Mouse (Mus musculus) gastrocnemius, adult 2 months (tissue): ENCODE data around the gene Zscan10. TPM values are rescaled to one million over a fixed set of nuclear protein-coding genes. Genes with fewer than 3 reads are reported as not detected.

Source experiments
- DNase-seq: peaks from one replicate; pipeline ENCODE4 v3.0.0; 2022
- H3K27ac ChIP-seq: fragments of 200-600 bp; 2 replicates; pipeline ENCODE4 v1.8.1; 2022; ENCODE audit warnings: mild to moderate bottlenecking
- H3K4me3 ChIP-seq: fragments of 200-600 bp; 2 replicates; pipeline ENCODE4 v1.8.1; 2022; ENCODE audit warnings: mild to moderate bottlenecking, moderate library complexity
- CTCF ChIP-seq: fragments of 200-600 bp; IDR thresholded peaks from 2 replicates; pipeline ENCODE4 v1.8.1; 2022; ENCODE audit warnings: antibody characterized with exemption, mild to moderate bottlenecking, moderate library complexity
- intact Hi-C: fragments of 180-260 bp; cut with DNase I; formaldehyde crosslinking; loops from one replicate; pipeline ENCODE4 v1.15.1; 2025
- long read RNA-seq, 2 experiments: library from polyadenylated mRNA; stranded (forward); transcript quantifications; one replicate each; pipeline ENCODE4 v2.0.0; 2021
- total RNA-seq, 2 experiments: library from RNA; stranded (reverse); gene quantifications; 2 replicates each; pipeline ENCODE4 v1.2.3; 2021

Gene Zscan10
- not detected for total RNA-seq
- long read RNA-seq, experiment 1 = 0 reads
- long read RNA-seq, experiment 2 = 0 reads

- intact Hi-C loops = no loop called here
- peak within 1 kb of the TSS; percentile 90 for H3K27ac ChIP-seq
Measured at GRCm38 (mm10) chr17:23600641-23601622, at the start of gene Zscan10. Gene Zscan10 (plus strand): TSS chr17:23600856.

GRCm38 (mm10) chr17:23550856-23551255, 49.8 kb upstream of the Zscan10 start:
- intact Hi-C loops = loop anchor here (5.0 kb wide), 1 partner anchor 121 kb away; the partner anchor contains the start of genes Hcfc1r1 and Thoc6
- no peak for DNase-seq
- Histone ChIP-seq H3K4me3 (peak overlapping the region; percentile 79), H3K27ac (peak overlapping the region; percentile 92)
- TF ChIP-seq CTCF = no peak

More at GRCm38 (mm10) chr17:23600641-23601622, at the start of gene Zscan10:
- H3K4me3 ChIP-seq = peak within 1 kb of the TSS; percentile 87
- DNase-seq = no peak
- no peak for TF ChIP-seq CTCF

- H3K27ac ChIP-seq = peak overlapping the region; percentile 92
Measured at GRCm38 (mm10) chr17:23551416-23551815, 49.2 kb upstream of the Zscan10 start.

GRCm38 (mm10) chr17:23551963-23552362, 48.7 kb upstream of the Zscan10 start:
- intact Hi-C loops = loop anchor here (5.0 kb wide), 1 partner anchor 120 kb away; the partner anchor contains the start of genes Hcfc1r1 and Thoc6
- DNase-seq = no peak
- Histone ChIP-seq H3K27ac (no peak overlapping the region), H3K4me3 (no peak overlapping the region)
- no peak for TF ChIP-seq CTCF

More at GRCm38 (mm10) chr17:23551416-23551815, 49.2 kb upstream of the Zscan10 start:
- no peak for TF ChIP-seq CTCF
- peak overlapping the region; percentile 79 for H3K4me3 ChIP-seq
- intact Hi-C loops = loop anchor here (5.0 kb wide), 1 partner anchor 121 kb away; the partner anchor contains the start of genes Hcfc1r1 and Thoc6
- DNase-seq = no peak

GRCm38 (mm10) chr17:23552896-23553633, 47.6 kb upstream of the Zscan10 start:
- Histone ChIP-seq H3K4me3 (no peak overlapping the region), H3K27ac (no peak overlapping the region)
- DNase-seq = no peak
- TF ChIP-seq CTCF = no peak
- intact Hi-C loops = loop anchor here (5.0 kb wide), 1 partner anchor 119 kb away; the partner anchor contains the start of genes Hcfc1r1 and Thoc6

- H3K4me3 ChIP-seq = no peak overlapping the region
- TF ChIP-seq CTCF = no peak
- intact Hi-C loops = loop anchor here (5.0 kb wide), 1 partner anchor 119 kb away; the partner anchor contains the start of genes Hcfc1r1 and Thoc6
- DNase-seq = no peak
- H3K27ac ChIP-seq = no peak overlapping the region
Measured at GRCm38 (mm10) chr17:23553634-23554120, 47.0 kb upstream of the Zscan10 start.

GRCm38 (mm10) chr17:23554321-23554720, 46.3 kb upstream of the Zscan10 start:
- H3K4me3 ChIP-seq = no peak overlapping the region
- intact Hi-C loops = loop anchor here (5.0 kb wide), 1 partner anchor 118 kb away; the partner anchor contains the start of genes Hcfc1r1 and Thoc6

GRCm38 (mm10) chr17:23555243-23555916, 45.3 kb upstream of the Zscan10 start:
- DNase-seq = no peak
- no peak overlapping the region for H3K4me3 ChIP-seq
- peak overlapping the region; percentile 35; the same call in 1 of the 2 replicates for H3K27ac ChIP-seq
- intact Hi-C loops = no loop called here
- TF ChIP-seq CTCF = no peak

More at GRCm38 (mm10) chr17:23554321-23554720, 46.3 kb upstream of the Zscan10 start:
- no peak for TF ChIP-seq CTCF
- no peak overlapping the region for H3K27ac ChIP-seq
- DNase-seq = no peak

GRCm38 (mm10) chr17:23559767-23560166, 40.9 kb upstream of the Zscan10 start:
- no peak overlapping the region for H3K4me3 ChIP-seq
- H3K27ac ChIP-seq = no peak overlapping the region
- DNase-seq = peak; percentile 55
- TF ChIP-seq CTCF = peak; percentile 59
- intact Hi-C loops = no loop called here

GRCm38 (mm10) chr17:23563595-23564367, 36.9 kb upstream of the Zscan10 start, which contains the start of gene Zfp213:
Gene Zfp213 (minus strand): TSS chr17:23564238.
- TF ChIP-seq CTCF = no peak
- peak within 1 kb of the TSS; percentile 79 for H3K4me3 ChIP-seq
- peak within 1 kb of the TSS; percentile 97 for H3K27ac ChIP-seq
- peak; percentile 98 for DNase-seq
- intact Hi-C loops = no loop called here

GRCm38 (mm10) chr17:23564368-23564715, 36.3 kb upstream of the Zscan10 start:
- intact Hi-C loops = no loop called here
- DNase-seq = no peak
- Histone ChIP-seq H3K4me3 (peak overlapping the region; percentile 79), H3K27ac (peak overlapping the region; percentile 97)
- TF ChIP-seq CTCF = no peak
